In the genomic region with DNA sequence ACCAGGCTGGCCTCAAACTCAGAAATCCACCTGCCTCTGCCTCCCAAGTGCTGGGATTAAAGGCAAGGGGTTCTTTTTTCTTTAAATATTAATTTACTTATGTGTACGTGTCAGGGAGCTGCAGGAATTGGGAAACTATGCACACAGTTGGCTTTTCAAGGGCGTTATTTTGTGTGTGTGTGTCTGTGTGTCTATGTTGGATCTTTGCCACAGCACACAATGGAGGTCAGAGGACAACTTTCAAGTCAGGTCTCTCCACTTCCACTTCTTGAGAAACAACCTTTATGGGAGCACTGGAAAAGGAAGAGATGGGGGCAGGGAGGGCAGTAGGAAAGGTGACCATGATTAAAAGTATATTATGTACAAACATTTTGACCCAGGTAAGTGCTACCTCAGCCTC, we compare ENCODE assay signal across 21 mouse cellular contexts. TPM values are rescaled to one million over a fixed set of nuclear protein-coding genes. Genes with fewer than 3 reads are reported as not detected.
DNase-seq lines count a peak whose midpoint lies in the region; ATAC-seq lines count a peak whose summit lies in the region.
"Had no signal": no experiment of that assay in that cellular context is flagged by ENCODE, and none has a peak within 500 bp of the region (broad histone marks: within the 10 kb centered on the region; RNA-seq: fewer than 3 reads in every experiment).

No protein-coding gene starts in this region.

- WGBS in liver, embryonic 16.5 days (ENCODE audit: insufficient replicate concordance): 61% methylated on average over 2 of the region's 2 CpGs
- 77% methylated on average over 2 of the region's 2 CpGs for WGBS in liver, embryonic 11.5 days

- no peak overlapping the region for H3K4me2 ChIP-seq in liver, embryonic 16.5 days (ENCODE audit: low read depth, low read length)
- H3K4me2 ChIP-seq in liver, embryonic 11.5 days: no peak overlapping the region
- H3K4me2 ChIP-seq: embryonic facial prominence, embryonic 15.5 days; forebrain, embryonic 15.5 days; heart, embryonic 12.5 days; hindbrain, embryonic 15.5 days had no signal

- no peak overlapping the region for H3K4me3 ChIP-seq in liver, embryonic 16.5 days (ENCODE audit: low read depth, low read length)
- no peak overlapping the region for H3K4me3 ChIP-seq in liver, embryonic 11.5 days (ENCODE audit: low read depth, low read length)
- H3K4me3 ChIP-seq: embryonic facial prominence, embryonic 15.5 days; erythroblast, embryonic 14.5 days; forebrain, embryonic 15.5 days; heart, embryonic 12.5 days; hindbrain, embryonic 15.5 days had no signal

- no peak overlapping the region for H3K9ac ChIP-seq in liver, embryonic 16.5 days (ENCODE audit: low read depth, low read length)
- no peak overlapping the region for H3K9ac ChIP-seq in liver, embryonic 11.5 days (ENCODE audit: low read depth, low read length)
- H3K9ac ChIP-seq: embryonic facial prominence, embryonic 15.5 days; forebrain, embryonic 15.5 days; heart, embryonic 12.5 days; hindbrain, embryonic 15.5 days had no signal

- H3K27ac ChIP-seq in liver, embryonic 16.5 days (ENCODE audit: low read length): no peak overlapping the region
- H3K27ac ChIP-seq in liver, embryonic 11.5 days (ENCODE audit: low read depth, low read length): no peak overlapping the region
- H3K27ac ChIP-seq: embryonic facial prominence, embryonic 15.5 days; forebrain, embryonic 15.5 days; hindbrain, embryonic 15.5 days had no signal

- ATAC-seq in liver, embryonic 16.5 days (ENCODE audit: low read depth): peak; percentile 59; the same call in 1 of the 2 replicates
- no peak for ATAC-seq in liver, embryonic 11.5 days (replicated peaks; ENCODE audit: low FRiP score)
- ATAC-seq in megakaryocyte progenitor cell, adult 5-6 weeks (replicated peaks; ENCODE audit: poor library complexity): no peak
- ATAC-seq: CD4-positive, CD25-positive, alpha-beta regulatory T cell, adult 4 months; forebrain, embryonic 15.5 days had no signal

- peaks cover 12% of the 10 kb centered on the region for H3K4me1 ChIP-seq in liver, embryonic 16.5 days (ENCODE audit: control insufficient read depth, low read depth, low read length)
- peaks cover 16% of the 10 kb centered on the region for H3K4me1 ChIP-seq in liver, embryonic 11.5 days (replicated peaks; ENCODE audit: control insufficient read depth, insufficient read depth, low read length)

- no peaks in the 10 kb centered on the region for H3K36me3 ChIP-seq in liver, embryonic 16.5 days (ENCODE audit: control insufficient read depth, insufficient read depth)
- no peaks in the 10 kb centered on the region for H3K36me3 ChIP-seq in liver, embryonic 11.5 days (ENCODE audit: control insufficient read depth, insufficient read depth, low read length)
- H3K36me3 ChIP-seq: forebrain, embryonic 15.5 days; hindbrain, embryonic 15.5 days had no signal

- no peaks in the 10 kb centered on the region for H3K27me3 ChIP-seq in liver, embryonic 16.5 days (ENCODE audit: control insufficient read depth, insufficient read depth, low read depth, low read length)
- H3K27me3 ChIP-seq in liver, embryonic 11.5 days (replicated peaks; ENCODE audit: control insufficient read depth, insufficient read depth, low read length): no peaks in the 10 kb centered on the region
- H3K27me3 ChIP-seq: embryonic facial prominence, embryonic 15.5 days; forebrain, embryonic 15.5 days; heart, embryonic 12.5 days; hindbrain, embryonic 15.5 days had no signal

- peak; percentile 31 for DNase-seq in adrenal gland, postnatal 10 days
- no peak for DNase-seq in adrenal gland, postnatal 25 days
- no peak for DNase-seq in liver, embryonic 11.5 days (ENCODE audit: low spot score)
- DNase-seq in lung, postnatal 36 days: peak; percentile 57
- no peak for DNase-seq in lung, postnatal 14 days
- DNase-seq: adrenal gland, postnatal 14 days; B cell, adult 2 months; cerebellum, adult 2 months; cerebellum, postnatal 14 days; embryo, embryonic 11 days; gastrocnemius, postnatal 14 days; heart, postnatal 36 days had no signal

- no peaks in the 10 kb centered on the region for H3K9me3 ChIP-seq in liver, embryonic 16.5 days (replicated peaks; ENCODE audit: control insufficient read depth, low read length)
- H3K9me3 ChIP-seq in liver, embryonic 11.5 days (ENCODE audit: control insufficient read depth, low read length): no peaks in the 10 kb centered on the region
- H3K9me3 ChIP-seq: embryonic facial prominence, embryonic 15.5 days; forebrain, embryonic 15.5 days; G1E; heart, embryonic 12.5 days; hindbrain, embryonic 15.5 days had no signal

RNA-seq across cellular contexts. Expression of a gene that starts 33.5 kb away (rescaled TPM):
- 10 to 100 TPM; 85.5 to 91.6 TPM for total RNA-seq in adrenal gland, postnatal 10 days (2021)
- 81.8 and 83.5 TPM in 2 replicates for total RNA-seq in adrenal gland, postnatal 25 days (2021)
- polyA plus RNA-seq in liver, embryonic 16.5 days (2015; fragmentation: Nextera tagmentation; extraction: Ambion mirVana): 15.0 and 15.4 TPM in 2 replicates
- polyA plus RNA-seq in liver, embryonic 11.5 days (2014; fragmentation: Nextera tagmentation; extraction: Ambion mirVana): 40.6 and 46.8 TPM in 2 replicates
- total RNA-seq in megakaryocyte progenitor cell, adult 5-6 weeks (2015): 60.0 and 63.8 TPM in 2 replicates
- total RNA-seq in megakaryocyte progenitor cell, adult 5-6 weeks (2017): 105 and 113 TPM in 2 replicates

Comparison
In these comparisons a context has a peak if more than half of its experiments do, and no peak if none do; other contexts are left out.
1. DNase-seq: peak in adrenal gland, postnatal 10 days (single experiment) and lung, postnatal 36 days (single experiment); none in adrenal gland, postnatal 25 days (single experiment), liver, embryonic 11.5 days (single experiment) and lung, postnatal 14 days (single experiment).